Mouse (Mus musculus) stomach, postnatal 0 days (tissue): ENCODE results near the gene Cpne6.
A peak's percentile ranks its signal among the peaks of the same experiment; 100 is the strongest.

Experiments
- CTCF ChIP-seq: IDR thresholded peaks from 2 replicates; pipeline ENCODE4 v1.5.1; 2016; ENCODE audit warnings: antibody characterized with exemption, low read depth, mild to moderate bottlenecking, moderate library complexity
- EP300 ChIP-seq: optimal IDR thresholded peaks from 2 replicates; pipeline ENCODE3; 2016; ENCODE audit warnings: antibody characterized with exemption

- TF ChIP-seq CTCF, result peak; percentile 22
- no peak for TF ChIP-seq EP300
These were observed 48.6 kb downstream of the Cpne6 start for GRCm38 (mm10) chr14:55558740-55559448.
